Mouse (Mus musculus) activated CD4-positive, CD25-positive, alpha-beta regulatory T cell, adult 9 weeks (primary cell): ENCODE results near the gene Mustn1. TPM values are rescaled to one million over a fixed set of nuclear protein-coding genes. Genes with fewer than 3 reads are reported as not detected.

Experiments used
- polyA plus RNA-seq: library from polyadenylated mRNA; unstranded; fragments of 100-300 nt; shearing (Covaris generic); gene quantifications from one replicate; pipeline ENCODE4 v1.2.1, GENCODE M21; 2017

Mustn1 gene
- 0.37 TPM for polyA plus RNA-seq

DNA sequence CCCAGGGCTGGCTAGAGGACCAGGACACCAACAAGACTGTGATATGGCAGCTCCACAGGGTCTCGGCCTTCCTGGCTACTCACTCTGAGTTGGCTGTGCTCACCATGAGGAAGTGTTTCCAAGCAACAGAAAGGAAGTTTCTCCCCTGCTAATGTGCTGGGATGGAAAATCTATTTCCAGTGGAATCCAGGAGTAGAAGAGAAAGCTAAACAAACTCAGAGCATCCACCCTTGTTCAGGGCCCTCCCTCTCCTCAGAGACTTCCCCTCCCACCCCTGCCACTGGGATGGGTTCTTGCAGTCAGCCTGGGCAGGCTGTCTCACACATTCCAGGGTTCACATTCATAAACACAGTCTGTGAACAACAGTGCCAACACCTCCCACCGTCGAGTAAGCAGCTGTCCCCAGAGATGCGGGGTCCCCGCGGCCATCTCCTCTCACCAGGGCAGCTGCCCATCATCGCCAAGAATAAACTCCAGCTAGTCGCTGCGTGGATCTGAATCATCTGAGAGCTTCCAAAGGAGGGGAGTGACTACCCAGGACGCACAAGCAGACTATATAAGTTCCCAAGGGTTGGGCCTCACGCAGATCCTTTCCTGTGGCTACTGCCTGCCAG is at the start of gene Mustn1:
TSS of gene Mustn1 (plus strand) at position 243 of the 614 bp plus-strand sequence.

DNA sequence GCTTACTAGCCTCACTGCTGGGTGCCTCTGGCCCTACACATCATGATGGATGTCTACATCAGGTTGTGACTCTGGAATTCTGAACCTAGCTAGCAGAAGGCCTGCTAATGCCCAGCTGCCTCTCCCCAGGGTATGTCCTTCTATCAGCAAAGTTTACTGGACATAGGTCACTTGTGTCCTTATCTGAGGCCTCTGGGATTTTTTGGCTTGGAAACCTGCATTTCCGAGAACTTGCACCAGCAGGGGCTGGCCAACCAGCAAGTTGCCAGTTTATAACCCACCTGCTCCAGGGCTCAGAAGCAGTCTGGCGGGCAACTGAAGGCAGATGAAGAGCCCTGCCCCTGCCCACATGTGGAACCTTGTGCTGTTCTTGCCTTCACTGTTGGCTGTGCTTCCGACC is 7.2 kb downstream of the Mustn1 start, which contains the start of gene Itih4:
TSS of gene Itih4 (plus strand) at position 273 of the 400 bp plus-strand sequence.

DNA sequence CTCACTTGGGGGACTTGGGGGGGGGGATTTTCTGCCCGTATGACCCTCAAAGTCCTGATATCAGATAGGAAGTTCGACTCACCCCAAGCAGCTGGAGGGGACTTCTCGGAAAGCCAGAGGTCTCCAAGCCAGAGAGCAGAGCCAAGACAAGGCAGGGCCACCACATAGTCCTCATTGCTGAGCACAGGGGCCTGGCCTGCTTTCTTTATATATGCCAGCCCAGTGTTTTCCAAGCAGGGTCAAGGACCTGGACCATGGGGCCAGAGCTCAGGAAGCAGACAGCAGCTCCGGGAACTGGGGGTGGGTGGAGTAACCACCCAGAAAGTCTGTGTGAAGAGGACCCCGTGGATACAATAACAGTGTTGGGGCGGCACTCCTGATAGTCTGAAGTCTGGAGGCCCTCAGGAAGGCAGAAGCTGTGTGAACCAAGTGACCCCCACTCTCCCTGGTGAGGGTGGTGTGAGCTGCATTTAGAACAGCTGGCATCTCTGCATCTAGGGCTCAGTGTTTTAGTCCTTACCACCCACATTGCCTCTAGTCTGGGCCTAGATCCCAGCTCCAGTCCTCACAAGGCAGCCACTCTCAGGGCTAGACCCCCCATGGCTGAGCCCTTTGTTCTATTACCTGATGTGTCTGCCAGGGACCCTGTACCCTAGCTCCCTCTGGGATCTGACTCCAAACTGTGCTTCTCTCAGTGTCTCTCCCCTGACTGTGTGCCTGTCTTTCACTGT is 44.5 kb downstream of the Mustn1 start, which contains the start of gene Itih3:
TSS of gene Itih3 (minus strand) at position 386 of the 731 bp plus-strand sequence.

Other genes with a start within 250 kb of the Mustn1 start
- 13.3 TPM for gene Rft1, start 224.8 kb upstream of the Mustn1 start, polyA plus RNA-seq
- 13.9 TPM for gene Sfmbt1, start 164.4 kb upstream of the Mustn1 start, polyA plus RNA-seq
- gene Tmem110, start 53.6 kb upstream of the Mustn1 start, polyA plus RNA-seq: 3.6 TPM
- not detected for gene Itih4, start 7.3 kb downstream of the Mustn1 start, polyA plus RNA-seq
- not detected for gene Itih3, start 44.6 kb downstream of the Mustn1 start, polyA plus RNA-seq
- gene Itih1, start 64.1 kb downstream of the Mustn1 start, polyA plus RNA-seq: not detected
- gene Nek4, start 72.2 kb downstream of the Mustn1 start, polyA plus RNA-seq: 11.7 TPM
- gene Glt8d1, start 122.2 kb downstream of the Mustn1 start, polyA plus RNA-seq: 8.5 TPM
- gene Spcs1, start 122.5 kb downstream of the Mustn1 start, polyA plus RNA-seq: 367 TPM
- 40.6 TPM for gene Pbrm1, start 139.9 kb downstream of the Mustn1 start, polyA plus RNA-seq
- 84.0 TPM for gene Gnl3, start 140.0 kb downstream of the Mustn1 start, polyA plus RNA-seq
- gene Smim4, start 249.8 kb downstream of the Mustn1 start, polyA plus RNA-seq: 58.6 TPM